Mouse (Mus musculus): ENCODE results near the gene Cdk15. TPM values are rescaled to one million over a fixed set of nuclear protein-coding genes. Genes with fewer than 3 reads are reported as not detected.

Gene Cdk15
- not detected for total RNA-seq (2021)
- long read RNA-seq, experiment 1, partial matches to known transcripts: 0 of 1 reads
- long read RNA-seq, experiment 1, other reads (novel, unspliced or antisense): 0 of 1 reads
- long read RNA-seq, experiment 2: 0 reads

- peak; percentile 31 for DNase-seq
These were observed at the start of gene Cdk15 for GRCm38 (mm10) chr1:59256751-59257231. Gene Cdk15, plus strand, starts transcription at chr1:59256906.

GRCm38 (mm10) chr1:59208331-59208730, 48.4 kb upstream of the Cdk15 start:
- no peak for DNase-seq

- peak; percentile 11 for DNase-seq
These were observed 45.1 kb upstream of the Cdk15 start for GRCm38 (mm10) chr1:59211651-59212050.

GRCm38 (mm10) chr1:59212076-59212779, 44.5 kb upstream of the Cdk15 start:
- no peak for DNase-seq

GRCm38 (mm10) chr1:59212951-59213350, 43.8 kb upstream of the Cdk15 start:
- DNase-seq: no peak

- DNase-seq: no peak
These were observed 41.3 kb upstream of the Cdk15 start for GRCm38 (mm10) chr1:59215446-59215845.

- DNase-seq: no peak
These were observed 36.3 kb upstream of the Cdk15 start for GRCm38 (mm10) chr1:59220371-59220770.

- DNase-seq: no peak
These were observed 35.1 kb upstream of the Cdk15 start for GRCm38 (mm10) chr1:59221591-59221990.

GRCm38 (mm10) chr1:59222101-59222825, 34.4 kb upstream of the Cdk15 start:
- no peak for DNase-seq

GRCm38 (mm10) chr1:59228552-59228951, 28.2 kb upstream of the Cdk15 start:
- no peak for DNase-seq

GRCm38 (mm10) chr1:59229187-59229586, 27.5 kb upstream of the Cdk15 start:
- DNase-seq: no peak

GRCm38 (mm10) chr1:59236856-59237441, 19.8 kb upstream of the Cdk15 start, which contains the start of gene Als2:
Gene Als2, minus strand, starts transcription at chr1:59237231.
- peak; percentile 100 for DNase-seq

- peak; percentile 80 for DNase-seq
These were observed 19.0 kb upstream of the Cdk15 start for GRCm38 (mm10) chr1:59237614-59238211.

- DNase-seq: no peak
These were observed 12.9 kb upstream of the Cdk15 start for GRCm38 (mm10) chr1:59243770-59244169.

- peak; percentile 70 for DNase-seq
These were observed 9.1 kb upstream of the Cdk15 start for GRCm38 (mm10) chr1:59247602-59248001.

GRCm38 (mm10) chr1:59252762-59253161, 3.9 kb upstream of the Cdk15 start:
- DNase-seq: no peak

GRCm38 (mm10) chr1:59253301-59253909, 3.3 kb upstream of the Cdk15 start:
- peak; percentile 18 for DNase-seq

GRCm38 (mm10) chr1:59257736-59258135, 1.0 kb downstream of the Cdk15 start:
- DNase-seq: no peak

GRCm38 (mm10) chr1:59268931-59269330, 12.2 kb downstream of the Cdk15 start:
- no peak for DNase-seq

- DNase-seq: no peak
These were observed 12.8 kb downstream of the Cdk15 start for GRCm38 (mm10) chr1:59269466-59269865.

- DNase-seq: peak; percentile 44
These were observed 13.4 kb downstream of the Cdk15 start for GRCm38 (mm10) chr1:59269951-59270689.

Measured in adrenal gland, postnatal 10 days (tissue).